Mouse (Mus musculus): ENCODE data around the gene Pid1.

GRCm38 (mm10) chr1:84177033-84177432 lies 186.9 kb downstream of the Pid1 start:
- TF ChIP-seq EP300 (IDR thresholded peaks at IDR 0.05; ENCODE audit: low read depth) (no peak), CTCF (IDR thresholded peaks at IDR 0.05; ENCODE audit: low read depth) (no peak)

Data from liver, postnatal 0 days (tissue).